Mouse (Mus musculus): ENCODE measurements around the gene Pgbd5.

Pgbd5 gene

GRCm38 (mm10) chr8:124392271-124393012 lies 47.0 kb downstream of the Pgbd5 start:
- DNase-seq (ENCODE audit: low spot score in 2 of 2), result no peak

- DNase-seq (ENCODE audit: low spot score in 2 of 2), result peak; percentile 75 to 77
These were observed 48.3 kb downstream of the Pgbd5 start for GRCm38 (mm10) chr8:124391191-124391590.

GRCm38 (mm10) chr8:124389495-124389894 lies 50.0 kb downstream of the Pgbd5 start:
- DNase-seq (ENCODE audit: low spot score in 2 of 2), result peak; percentile 88 to 91

DNA sequence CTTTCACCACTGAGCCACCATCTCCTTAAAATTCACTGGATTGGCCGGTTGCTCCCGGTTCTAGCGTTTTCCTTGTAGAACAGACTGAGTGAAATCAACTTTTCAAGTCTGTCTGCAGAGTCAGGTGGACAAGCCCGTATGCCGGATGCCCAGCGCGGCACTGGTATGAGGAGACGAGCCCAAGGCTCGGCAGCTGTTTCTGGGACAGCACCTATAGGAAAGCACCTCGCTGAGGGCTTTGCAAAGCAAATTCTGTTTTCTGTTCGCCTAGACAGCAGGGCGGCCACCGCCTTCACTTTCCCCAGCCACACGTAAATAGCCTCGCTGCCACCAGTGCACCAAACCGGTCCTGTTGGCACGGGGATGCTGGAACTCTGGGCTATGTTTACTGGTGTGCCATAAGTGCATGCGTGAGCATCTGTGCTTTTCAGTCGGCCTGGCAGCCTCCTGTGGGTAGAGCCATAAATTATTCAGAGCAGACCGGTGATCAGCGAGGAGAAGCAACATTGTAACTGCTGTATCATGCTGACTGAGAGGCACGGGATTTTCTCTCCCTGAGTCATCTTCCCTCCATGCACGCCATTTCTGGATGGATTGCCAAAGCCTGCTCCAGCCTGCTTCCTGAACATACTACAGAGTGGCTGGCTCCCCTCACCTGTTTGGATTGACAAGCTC lies 53.1 kb downstream of the Pgbd5 start:
- DNase-seq (ENCODE audit: low spot score in 2 of 2), result peak; percentile 71 to 84

- DNase-seq (ENCODE audit: low spot score in 2 of 2), result no peak
These were observed 55.1 kb downstream of the Pgbd5 start for GRCm38 (mm10) chr8:124384336-124384735.

DNA sequence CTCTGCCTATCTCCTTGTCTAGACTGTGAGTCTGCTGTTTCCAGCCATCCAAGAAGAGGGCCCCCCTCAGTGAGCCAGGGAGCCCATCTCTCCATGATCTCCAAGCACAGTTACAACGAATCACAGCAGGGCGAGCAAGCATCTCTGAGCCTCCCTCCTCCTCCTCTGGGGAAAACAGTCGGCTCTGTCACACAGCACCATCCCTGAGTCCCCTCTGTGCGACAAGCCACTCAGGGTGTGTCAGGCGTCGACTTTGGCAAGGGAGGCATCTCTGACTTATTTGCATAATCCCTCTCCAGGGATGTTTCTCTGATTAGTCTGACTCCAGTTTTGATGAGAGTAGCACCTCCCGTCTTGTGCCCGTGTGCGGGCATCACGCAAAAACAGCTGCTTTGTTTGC lies 57.2 kb downstream of the Pgbd5 start:
- DNase-seq (ENCODE audit: low spot score in 2 of 2), result no peak

GRCm38 (mm10) chr8:124379289-124379688 lies 60.2 kb downstream of the Pgbd5 start:
- no peak for DNase-seq (ENCODE audit: low spot score in 2 of 2)

GRCm38 (mm10) chr8:124376406-124376805 lies 63.1 kb downstream of the Pgbd5 start:
- DNase-seq (ENCODE audit: low spot score in 2 of 2), result no peak

DNA sequence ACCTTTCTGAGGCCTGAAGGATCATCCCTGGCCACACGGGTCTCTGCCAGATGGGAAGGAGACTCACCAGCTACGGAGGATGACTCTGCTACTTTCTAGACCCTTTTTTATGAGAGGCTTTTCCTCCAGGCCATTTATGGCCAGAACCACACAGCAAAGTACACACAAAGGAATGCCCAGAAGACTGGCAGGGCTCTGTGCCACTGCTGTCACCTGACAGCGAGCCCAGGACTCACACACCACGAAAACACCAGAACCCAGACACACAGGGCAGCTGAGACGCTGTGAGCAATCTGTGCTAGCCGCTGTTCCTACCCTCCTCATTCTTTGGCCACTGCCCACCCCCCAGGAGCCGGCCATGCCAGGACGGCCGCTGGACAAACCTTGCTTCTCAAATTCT lies 63.7 kb downstream of the Pgbd5 start:
- DNase-seq (ENCODE audit: low spot score in 2 of 2), result no peak

DNA sequence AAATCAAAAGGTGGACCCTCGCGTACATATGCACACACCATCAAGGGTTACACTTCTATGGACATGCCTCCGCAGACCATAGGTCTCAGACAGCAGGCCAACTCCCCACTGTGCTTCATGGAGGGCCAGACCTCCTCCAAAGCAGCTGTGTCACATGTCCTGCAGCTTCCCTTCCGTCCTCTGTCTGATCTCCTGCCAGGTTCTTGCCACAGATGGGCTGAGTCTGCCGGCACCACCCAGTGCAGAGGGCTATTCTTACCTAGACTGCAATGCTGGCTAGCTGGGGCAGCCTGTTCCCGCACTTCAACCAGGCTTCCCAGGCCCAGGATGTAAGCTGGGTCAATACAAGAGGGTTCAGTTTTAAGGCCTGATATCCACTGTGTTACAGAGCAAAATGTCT lies 64.3 kb downstream of the Pgbd5 start:
- DNase-seq (ENCODE audit: low spot score in 2 of 2), result no peak

- no peak for DNase-seq (ENCODE audit: low spot score in 2 of 2)
These were observed 65.7 kb downstream of the Pgbd5 start for GRCm38 (mm10) chr8:124373753-124374152.

GRCm38 (mm10) chr8:124371410-124372123 lies 67.9 kb downstream of the Pgbd5 start:
- DNase-seq (ENCODE audit: low spot score in 2 of 2), result no peak

- no peak for DNase-seq (ENCODE audit: low spot score in 2 of 2)
These were observed 68.9 kb downstream of the Pgbd5 start for GRCm38 (mm10) chr8:124370422-124371183.

DNA sequence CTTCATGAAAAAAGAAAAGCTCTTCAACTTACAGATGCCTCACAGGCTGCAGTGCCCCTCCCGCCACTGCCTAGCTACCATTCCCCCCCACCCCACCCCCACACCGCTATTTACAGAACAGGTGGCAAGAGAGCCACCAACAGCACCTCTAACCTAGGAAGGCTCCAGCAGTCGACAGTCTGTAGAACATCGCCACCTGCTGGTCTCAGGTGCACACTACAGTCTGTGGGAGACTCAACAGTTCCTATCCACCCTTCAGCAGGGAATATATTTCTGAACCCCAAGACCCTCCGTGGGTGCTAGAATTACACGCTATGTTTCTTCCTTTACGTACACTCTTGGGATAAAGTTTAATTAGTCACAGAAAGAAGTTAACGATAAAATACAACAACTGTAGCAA lies 71.2 kb downstream of the Pgbd5 start:
- peak; percentile 81 to 85 for DNase-seq (ENCODE audit: low spot score in 2 of 2)

DNA sequence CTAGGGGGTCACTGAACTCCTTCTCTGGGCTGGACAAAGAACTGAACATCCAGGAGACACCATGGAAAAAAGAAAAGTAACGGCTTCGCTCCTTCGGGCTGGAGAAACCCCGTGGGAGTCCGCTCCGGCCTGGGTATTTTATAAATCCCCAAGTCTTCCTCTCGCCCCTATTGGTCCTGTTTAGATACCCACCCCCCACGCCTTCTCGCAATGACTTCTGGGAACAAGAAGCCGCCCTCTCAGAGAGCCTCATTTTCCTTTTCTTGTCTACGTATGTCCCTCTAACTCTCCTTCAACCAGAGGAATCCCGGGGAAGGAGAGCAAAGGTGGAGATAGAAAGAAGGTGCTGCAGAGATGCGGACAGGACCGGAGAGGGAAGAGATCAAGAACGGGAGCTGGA lies 76.1 kb downstream of the Pgbd5 start:
- no peak for DNase-seq (ENCODE audit: low spot score in 2 of 2)

- DNase-seq (ENCODE audit: low spot score in 2 of 2), result no peak
These were observed 76.9 kb downstream of the Pgbd5 start for GRCm38 (mm10) chr8:124362589-124362988.

DNA sequence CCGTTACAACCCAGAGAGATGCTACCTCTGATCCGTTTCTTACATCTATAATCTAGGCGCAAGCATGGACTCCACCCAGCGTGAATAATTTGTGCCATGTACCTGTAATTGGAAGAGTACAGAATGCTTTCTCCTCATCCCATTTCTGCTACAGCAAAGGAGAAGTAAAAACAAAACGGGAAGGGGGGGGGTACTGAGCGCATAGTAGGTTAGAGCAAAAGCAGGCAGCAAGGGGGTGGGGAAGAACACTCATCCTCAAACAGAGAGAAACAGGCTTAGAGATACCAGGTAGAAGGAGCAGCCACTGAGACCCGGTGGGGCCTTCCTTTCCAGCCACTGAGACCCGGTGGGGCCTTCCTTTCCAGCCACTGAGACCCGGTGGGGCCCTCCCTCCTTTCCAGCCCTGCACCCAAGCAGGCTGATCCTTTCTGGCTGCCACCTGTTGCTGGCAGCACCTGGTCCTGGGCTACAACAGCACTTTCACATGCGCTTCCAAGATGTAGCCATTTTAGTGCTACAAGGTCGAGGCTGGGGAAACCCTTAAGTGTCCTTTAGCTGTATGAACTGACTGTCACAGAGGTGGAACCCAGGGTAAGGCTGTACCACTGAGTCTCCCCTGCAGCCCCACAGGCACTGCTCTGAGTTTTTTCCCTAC lies 77.6 kb downstream of the Pgbd5 start:
- DNase-seq (ENCODE audit: low spot score in 2 of 2), result no peak

- DNase-seq (ENCODE audit: low spot score in 2 of 2), result no peak
These were observed 78.5 kb downstream of the Pgbd5 start for GRCm38 (mm10) chr8:124360911-124361310.

- DNase-seq (ENCODE audit: low spot score in 2 of 2), result no peak
These were observed 87.8 kb downstream of the Pgbd5 start for GRCm38 (mm10) chr8:124351636-124352035.

DNA sequence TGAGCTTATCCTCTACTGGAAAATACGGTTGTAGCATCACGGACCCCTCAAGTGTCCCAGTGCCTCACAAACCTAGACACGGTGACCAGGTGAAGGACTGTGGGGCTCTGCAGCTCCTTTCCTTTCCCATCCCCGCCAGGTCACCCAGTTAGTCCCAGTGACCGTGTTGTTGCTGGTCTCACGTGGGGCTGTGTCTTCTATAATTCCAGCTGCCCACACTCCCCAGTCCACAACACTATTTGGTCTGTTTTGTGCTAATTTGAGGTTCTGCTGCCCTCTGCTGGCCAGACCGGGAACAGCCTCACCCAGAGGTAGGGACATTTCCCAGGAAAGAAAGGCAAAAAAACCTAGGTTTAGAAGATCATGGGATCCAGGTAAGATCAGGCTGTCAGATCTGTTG lies 89.8 kb downstream of the Pgbd5 start:
- peak; percentile 79 to 91 for DNase-seq (ENCODE audit: low spot score in 2 of 2)

GRCm38 (mm10) chr8:124348087-124348486 lies 91.4 kb downstream of the Pgbd5 start:
- DNase-seq (ENCODE audit: low spot score in 2 of 2), result no peak
